Mouse (Mus musculus) myocyte (in vitro differentiated cells): ENCODE results near the gene Nat10.

ENCODE experiments used
- E2F4 ChIP-seq: IDR thresholded peaks from one replicate; pipeline ENCODE4 v1.6.1; 2011; ENCODE audit warnings: mild to moderate bottlenecking, control low read depth, moderate library complexity; ENCODE audit not compliant: insufficient read depth
- MAX ChIP-seq: IDR thresholded peaks from one replicate; pipeline ENCODE4 v1.6.1; 2011; ENCODE audit warnings: low read depth, mild to moderate bottlenecking, control low read depth
- POLR2A ChIP-seq: IDR thresholded peaks from one replicate; pipeline ENCODE4 v1.6.1; 2011; ENCODE audit warnings: low read depth, mild to moderate bottlenecking, control low read depth, moderate library complexity; ENCODE audit not compliant: insufficient read length
- USF1 ChIP-seq: IDR thresholded peaks from one replicate; pipeline ENCODE4 v1.6.1; 2011; ENCODE audit warnings: low read depth, mild to moderate bottlenecking, control low read depth, moderate library complexity

DNA sequence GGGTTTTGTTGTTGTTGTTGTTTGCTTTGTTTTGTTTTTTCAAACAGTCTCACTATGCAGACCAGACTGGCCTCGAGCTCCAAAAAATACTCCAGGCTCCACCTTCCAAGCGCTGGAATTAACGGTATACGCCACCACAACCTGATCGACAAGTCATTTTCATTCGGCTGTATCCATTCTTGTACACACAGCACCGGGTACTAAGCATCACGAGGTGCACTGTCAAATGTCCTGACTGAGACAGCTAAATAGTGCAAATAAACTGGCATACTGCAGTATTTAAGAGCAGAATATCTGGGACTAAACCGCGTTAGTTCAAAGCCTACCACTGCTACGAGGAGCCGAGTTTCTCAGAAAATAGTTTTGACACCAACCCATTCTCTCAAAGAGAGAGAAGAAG lies 649 bp downstream of the Nat10 start:
- TF ChIP-seq E2F4 = no peak
- TF ChIP-seq POLR2A = no peak
- TF ChIP-seq MAX = no peak
- no peak for TF ChIP-seq USF1
